Mouse (Mus musculus): ENCODE results near the gene 4931428L18Rik.

Gene 4931428L18Rik

DNA sequence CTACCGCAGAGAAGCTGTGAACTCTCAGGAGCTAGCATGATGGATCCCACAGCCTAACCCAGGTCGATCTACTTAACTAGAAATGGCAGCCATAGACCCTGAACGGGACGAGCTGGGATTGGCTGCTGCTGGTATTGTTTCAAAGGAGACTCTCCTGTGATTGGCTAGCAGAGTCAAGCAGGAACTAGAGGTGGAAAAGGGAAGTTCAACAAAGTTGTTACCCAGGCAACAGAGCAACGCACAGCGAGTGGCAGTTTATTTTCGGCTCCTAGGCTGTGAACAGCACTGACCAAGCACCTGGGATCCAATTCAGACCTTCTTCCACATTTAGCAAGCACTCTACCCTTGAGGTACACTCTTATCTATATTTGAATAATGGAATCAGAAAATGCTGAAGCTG is at the start of gene 4931428L18Rik, which contains the start of gene Pih1d3:
TSS of gene 4931428L18Rik (minus strand) at position 121 of the 400 bp plus-strand sequence.
TSS of gene Pih1d3 (plus strand) at position 275 of the 400 bp plus-strand sequence.
- DNase-seq: no peak

- no peak for DNase-seq
These were observed 37.9 kb upstream of the 4931428L18Rik start for GRCm38 (mm10) chr1:31260218-31260923.

GRCm38 (mm10) chr1:31233319-31234036 is 11.0 kb upstream of the 4931428L18Rik start:
- no peak for DNase-seq

DNA sequence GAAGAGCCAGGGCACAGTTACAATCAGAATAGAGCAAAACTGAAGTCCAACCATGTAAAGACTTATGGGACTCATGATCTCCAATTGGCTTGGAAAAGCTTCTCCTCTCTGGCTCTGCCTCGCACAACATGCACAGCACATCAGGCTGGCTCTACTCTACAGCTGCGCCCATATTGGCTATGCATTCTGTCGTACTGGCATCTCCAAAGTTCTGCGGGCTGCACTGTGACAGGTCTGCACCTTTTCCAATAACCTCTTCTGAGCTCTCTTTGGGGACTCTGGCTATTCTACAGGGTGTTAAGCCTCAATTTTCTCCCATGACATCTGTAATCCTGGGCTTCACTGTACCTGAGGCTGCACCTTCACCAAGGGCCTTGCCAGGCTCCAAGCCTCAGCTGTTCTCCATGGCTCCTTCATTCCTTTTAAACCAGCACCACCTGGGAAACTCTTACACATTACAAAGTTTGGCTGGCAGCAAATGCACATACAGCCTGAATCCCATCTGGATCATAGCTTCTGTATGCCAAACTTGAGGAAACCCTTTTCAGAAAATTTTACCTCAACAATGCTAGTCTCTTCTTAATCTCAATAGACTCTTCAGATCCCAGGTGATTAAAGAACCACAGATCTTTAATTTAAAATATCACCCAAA is 1.8 kb downstream of the 4931428L18Rik start:
- DNase-seq: no peak

GRCm38 (mm10) chr1:31214831-31215230 is 7.7 kb downstream of the 4931428L18Rik start:
- no peak for DNase-seq

DNA sequence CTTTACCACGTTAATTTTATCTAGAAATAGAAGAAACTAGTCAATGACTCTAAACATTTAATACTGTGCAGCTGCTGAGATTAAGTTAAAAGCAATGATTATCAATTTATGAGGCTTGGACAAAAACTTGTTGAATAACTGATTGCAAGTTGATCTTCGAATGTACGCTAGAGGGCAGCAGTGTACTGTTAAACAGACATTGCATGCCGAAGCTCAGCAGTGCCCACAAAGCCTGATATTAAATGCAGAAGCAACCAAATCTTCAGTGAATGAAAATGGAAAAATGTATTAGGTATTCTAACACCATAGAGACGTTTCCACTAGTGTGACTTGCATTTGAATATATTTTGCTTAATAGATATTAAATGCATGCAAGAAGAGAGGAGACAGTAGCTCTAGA is 12.3 kb downstream of the 4931428L18Rik start:
- peak; percentile 26 for DNase-seq

DNA sequence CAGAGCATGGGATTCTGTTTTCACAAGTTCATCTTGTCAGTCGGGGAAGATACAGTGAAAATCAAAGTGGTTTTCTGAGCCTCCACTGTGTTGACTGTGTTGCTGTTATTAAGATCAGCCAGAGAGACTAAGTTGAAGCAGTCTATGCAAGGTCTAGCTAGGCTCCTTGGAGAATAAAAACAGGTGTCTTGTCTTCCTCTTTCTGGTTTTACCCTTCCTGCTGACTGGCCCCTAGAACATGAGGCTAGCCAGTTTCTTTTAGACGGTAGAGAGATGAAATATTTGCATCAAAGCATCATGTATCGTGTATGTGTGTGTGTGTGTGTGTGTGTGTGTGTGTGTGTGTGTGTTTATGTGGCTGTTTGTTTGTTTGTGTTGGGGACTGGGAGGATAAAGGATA is 16.7 kb downstream of the 4931428L18Rik start:
- DNase-seq: no peak

GRCm38 (mm10) chr1:31205346-31205745 is 17.1 kb downstream of the 4931428L18Rik start:
- no peak for DNase-seq

GRCm38 (mm10) chr1:31203771-31204170 is 18.7 kb downstream of the 4931428L18Rik start:
- no peak for DNase-seq

GRCm38 (mm10) chr1:31196959-31197358 is 25.5 kb downstream of the 4931428L18Rik start:
- no peak for DNase-seq

DNA sequence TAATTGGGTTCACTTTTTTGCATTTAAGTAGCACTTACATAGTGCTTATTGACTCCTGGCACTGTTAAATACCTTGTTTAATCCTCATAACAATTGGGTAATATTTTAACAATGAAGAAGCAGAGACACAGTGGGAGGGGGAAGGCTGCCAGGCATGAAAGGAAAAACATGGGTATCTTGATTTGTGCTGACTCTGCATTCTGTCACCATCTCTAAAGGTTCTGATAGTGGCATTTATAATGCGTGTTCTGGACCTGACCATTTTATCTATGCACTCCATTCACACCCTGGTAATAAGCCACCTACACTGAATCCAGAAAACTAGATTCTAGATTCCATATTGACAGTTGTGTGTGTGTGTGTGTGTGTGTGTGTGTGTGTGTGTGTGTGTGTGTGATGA is 26.9 kb downstream of the 4931428L18Rik start:
- DNase-seq: no peak

DNA sequence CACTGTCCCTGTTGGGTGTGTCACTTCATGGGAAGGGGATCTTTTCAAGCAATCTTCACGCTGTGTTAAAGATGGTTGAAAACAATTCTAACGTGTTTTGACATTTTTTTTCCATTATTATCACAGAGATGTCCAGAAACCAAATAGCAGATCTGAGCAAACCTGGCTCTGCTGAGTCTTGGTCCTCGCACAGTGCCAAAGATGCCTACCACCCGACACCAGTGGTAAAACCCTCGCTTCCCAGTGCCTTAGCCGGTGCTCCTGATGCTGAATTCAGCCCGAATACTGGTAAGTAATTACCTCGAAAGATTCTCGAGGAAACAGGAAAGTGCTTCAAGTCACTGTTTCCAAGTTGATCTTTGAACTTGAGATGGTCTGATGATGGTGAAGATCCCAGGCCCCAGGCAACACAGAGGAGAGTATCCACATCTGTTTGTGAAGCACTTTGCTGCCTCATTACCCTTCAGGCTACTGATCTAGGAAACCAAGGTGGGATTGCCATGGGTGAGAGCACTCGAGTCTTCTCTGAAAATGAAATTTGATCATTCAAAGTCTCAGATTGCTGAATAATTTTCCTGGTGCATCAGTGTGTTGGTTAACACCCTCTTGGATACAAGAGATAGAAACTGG is 32.1 kb downstream of the 4931428L18Rik start:
- DNase-seq: no peak

GRCm38 (mm10) chr1:31178264-31178663 is 44.2 kb downstream of the 4931428L18Rik start:
- no peak for DNase-seq

DNA sequence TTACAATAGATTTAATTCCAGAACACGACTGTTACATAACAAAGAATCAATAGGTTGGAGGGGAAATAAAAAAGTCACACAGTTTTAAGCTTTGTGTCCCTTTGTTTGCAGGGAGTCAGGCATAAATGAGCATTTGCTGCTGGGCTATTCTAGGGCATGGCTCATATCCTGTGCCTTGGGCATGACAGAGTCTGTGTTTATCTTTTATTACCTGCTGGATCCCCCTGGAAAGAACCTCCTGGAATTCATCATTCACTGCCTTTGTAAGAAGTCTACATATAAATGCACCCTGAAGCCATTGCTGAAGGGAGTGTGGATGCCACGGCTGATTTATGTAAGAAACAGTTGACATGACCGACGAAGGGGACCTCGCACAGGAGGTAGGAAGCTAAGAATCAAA is 46.4 kb downstream of the 4931428L18Rik start, which contains the start of gene Lgsn:
TSS of gene Lgsn (plus strand) at position 301 of the 400 bp plus-strand sequence.
- no peak for DNase-seq

DNA sequence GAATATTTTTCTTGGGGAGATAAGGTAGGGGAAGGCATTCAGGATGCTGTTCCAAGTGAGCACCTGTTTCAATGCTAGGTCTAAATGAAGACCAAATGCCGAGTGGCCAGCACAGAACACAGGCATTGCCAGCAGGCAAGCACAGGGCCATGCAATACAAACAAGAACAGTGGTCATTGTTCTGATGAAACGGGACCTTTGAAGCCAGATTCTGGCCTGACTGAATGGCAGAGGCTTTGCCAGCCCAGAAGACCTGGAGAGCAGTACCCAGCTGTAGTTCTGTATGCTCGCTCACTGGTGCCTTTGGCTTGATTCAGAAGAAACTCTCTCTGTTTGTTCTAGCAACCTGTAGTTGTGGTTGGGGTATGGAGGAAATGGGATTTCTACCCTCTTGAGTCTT is 47.1 kb downstream of the 4931428L18Rik start:
- no peak for DNase-seq

- DNase-seq: no peak
These were observed 57.0 kb downstream of the 4931428L18Rik start for GRCm38 (mm10) chr1:31165326-31166121.

GRCm38 (mm10) chr1:31164527-31165189 is 57.8 kb downstream of the 4931428L18Rik start:
- no peak for DNase-seq

GRCm38 (mm10) chr1:31156884-31157283 is 65.6 kb downstream of the 4931428L18Rik start:
- no peak for DNase-seq

GRCm38 (mm10) chr1:31156185-31156584 is 66.3 kb downstream of the 4931428L18Rik start:
- DNase-seq: no peak

- DNase-seq: peak; percentile 25
These were observed 68.6 kb downstream of the 4931428L18Rik start for GRCm38 (mm10) chr1:31153793-31154349.

GRCm38 (mm10) chr1:31152799-31153426 is 69.6 kb downstream of the 4931428L18Rik start:
- DNase-seq: no peak
